Mouse (Mus musculus) left cerebral cortex, adult 8-10 months (tissue): ENCODE results near the gene Trabd2b. TPM values are rescaled to one million over a fixed set of nuclear protein-coding genes. Genes with fewer than 3 reads are reported as not detected.

Source experiments
- DNase-seq, 2 experiments: peaks; one replicate each; pipeline ENCODE4 v3.0.0; 2022; ENCODE audit warnings: low spot score in 2 of 2
- total RNA-seq, 4 experiments: library from RNA; stranded (reverse); gene quantifications; 2 replicates each; pipeline ENCODE4 v1.2.4; 2022

Trabd2b gene
- total RNA-seq, 4 experiments from 2014 or later = 4.7 to 5.3 (median 4.9) TPM

- DNase-seq = no peak
These were observed 8.9 kb upstream of the Trabd2b start for GRCm38 (mm10) chr4:114397625-114398024.

GRCm38 (mm10) chr4:114399821-114400220 lies 6.7 kb upstream of the Trabd2b start:
- DNase-seq = no peak

- DNase-seq = no peak
These were observed 4.4 kb upstream of the Trabd2b start for GRCm38 (mm10) chr4:114401993-114402731.

- peak; percentile 65 to 81 for DNase-seq
These were observed 706 bp upstream of the Trabd2b start for GRCm38 (mm10) chr4:114405682-114406354.

GRCm38 (mm10) chr4:114407516-114407915 lies 992 bp downstream of the Trabd2b start:
- no peak for DNase-seq

- DNase-seq = no peak
These were observed 1.8 kb downstream of the Trabd2b start for GRCm38 (mm10) chr4:114408298-114408697.

- DNase-seq = no peak
These were observed 2.5 kb downstream of the Trabd2b start for GRCm38 (mm10) chr4:114408890-114409480.

- DNase-seq = no peak
These were observed 3.0 kb downstream of the Trabd2b start for GRCm38 (mm10) chr4:114409511-114409910.

GRCm38 (mm10) chr4:114410026-114410425 lies 3.5 kb downstream of the Trabd2b start:
- DNase-seq = no peak

GRCm38 (mm10) chr4:114410443-114410842 lies 3.9 kb downstream of the Trabd2b start:
- DNase-seq = no peak

GRCm38 (mm10) chr4:114410958-114411661 lies 4.6 kb downstream of the Trabd2b start:
- no peak for DNase-seq

GRCm38 (mm10) chr4:114411846-114412390 lies 5.4 kb downstream of the Trabd2b start:
- DNase-seq = no peak

GRCm38 (mm10) chr4:114415925-114416645 lies 9.6 kb downstream of the Trabd2b start:
- peak in 1 of 2 experiments; percentile 75 for DNase-seq

- DNase-seq = no peak
These were observed 13.6 kb downstream of the Trabd2b start for GRCm38 (mm10) chr4:114420154-114420553.

GRCm38 (mm10) chr4:114423084-114423483 lies 16.6 kb downstream of the Trabd2b start:
- DNase-seq = no peak

- no peak for DNase-seq
These were observed 19.3 kb downstream of the Trabd2b start for GRCm38 (mm10) chr4:114425808-114426207.

GRCm38 (mm10) chr4:114432742-114433141 lies 26.2 kb downstream of the Trabd2b start:
- DNase-seq = no peak

GRCm38 (mm10) chr4:114433440-114433839 lies 26.9 kb downstream of the Trabd2b start:
- no peak for DNase-seq

GRCm38 (mm10) chr4:114434766-114435165 lies 28.2 kb downstream of the Trabd2b start:
- no peak for DNase-seq

- no peak for DNase-seq
These were observed 28.9 kb downstream of the Trabd2b start for GRCm38 (mm10) chr4:114435381-114435780.

GRCm38 (mm10) chr4:114438764-114439163 lies 32.2 kb downstream of the Trabd2b start:
- DNase-seq = no peak
